Mouse (Mus musculus) lung, postnatal 0 days (tissue): ENCODE measurements around the gene Pard3.

ENCODE experiments used
- CTCF ChIP-seq: IDR thresholded peaks from 2 replicates; pipeline ENCODE4 v1.5.1; 2016; ENCODE audit warnings: antibody characterized with exemption, mild to moderate bottlenecking
- EP300 ChIP-seq: IDR thresholded peaks from 2 replicates; pipeline ENCODE4 v1.6.1; 2016; ENCODE audit warnings: antibody characterized with exemption, mild to moderate bottlenecking, control low read depth

DNA sequence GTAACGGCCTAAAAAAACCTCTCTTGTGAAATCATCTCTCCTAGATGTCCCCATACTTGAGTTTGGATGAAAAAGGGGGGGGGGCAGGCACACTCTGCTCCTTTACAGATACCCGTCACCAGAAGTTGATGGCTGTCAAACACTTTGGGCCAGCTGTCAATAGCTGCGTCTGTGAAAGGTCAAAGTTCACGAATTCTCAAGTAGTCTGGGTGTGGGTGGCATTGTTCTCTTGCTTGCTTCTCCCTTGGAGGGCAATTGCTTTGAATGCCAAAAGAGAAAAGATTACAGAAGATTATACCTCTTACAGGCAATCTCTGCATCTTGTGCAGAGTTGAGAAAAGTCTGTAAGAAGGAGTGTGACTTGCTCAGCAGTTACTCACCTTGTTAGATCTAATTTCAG is 500.7 kb downstream of the Pard3 start:
- TF ChIP-seq CTCF (no peak), EP300 (no peak)
